Comparison of ENCODE assay signal across 41 mouse cellular contexts in the genomic region with DNA sequence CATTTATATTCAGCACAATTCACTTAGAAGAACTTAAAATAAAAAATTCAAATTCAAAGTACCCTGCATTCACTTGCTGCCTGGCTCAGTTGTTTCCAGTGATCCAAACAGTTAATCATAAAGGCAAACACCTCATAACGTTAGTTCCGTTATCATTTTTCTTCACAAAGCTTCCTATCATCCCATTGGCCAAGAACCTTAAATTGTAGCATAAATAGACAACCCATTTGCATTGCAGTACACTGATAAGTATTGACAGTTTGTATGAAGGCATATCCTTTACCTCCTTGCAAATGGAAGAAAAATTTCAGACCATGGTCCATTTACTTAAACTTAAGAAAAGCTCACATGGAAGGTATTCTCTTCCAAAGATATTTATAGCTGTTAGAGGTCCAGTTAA. TPM values are rescaled to one million over a fixed set of nuclear protein-coding genes. Genes with fewer than 3 reads are reported as not detected.
"Had no signal": no experiment of that assay in that cellular context is flagged by ENCODE, and none has a peak within 500 bp of the region (broad histone marks: within the 10 kb centered on the region; RNA-seq: fewer than 3 reads in every experiment).

No protein-coding gene starts in this region.

- H3K36me3 ChIP-seq: limb, embryonic 10.5 days; limb, embryonic 12.5 days; limb, embryonic 13.5 days; limb, embryonic 15.5 days; liver, embryonic 12.5 days; liver, embryonic 13.5 days; liver, embryonic 15.5 days; lung, embryonic 15.5 days had no signal

- ATAC-seq: liver, embryonic 12.5 days; liver, postnatal 0 days; lung, postnatal 0 days; midbrain, embryonic 13.5 days; midbrain, embryonic 15.5 days; midbrain, embryonic 16.5 days had no signal

- H3K27me3 ChIP-seq: limb, embryonic 12.5 days; limb, embryonic 13.5 days; limb, embryonic 15.5 days; liver, embryonic 12.5 days; liver, embryonic 13.5 days; liver, embryonic 15.5 days; lung, embryonic 15.5 days; megakaryocyte, embryonic 14.5 days; midbrain, embryonic 12.5 days; midbrain, embryonic 13.5 days; midbrain, embryonic 15.5 days; neural tube, embryonic 12.5 days had no signal

- H3K4me3 ChIP-seq: limb, embryonic 10.5 days; limb, embryonic 12.5 days; limb, embryonic 13.5 days; limb, embryonic 15.5 days; liver, embryonic 12.5 days; liver, embryonic 13.5 days; liver, embryonic 15.5 days; lung, embryonic 15.5 days; megakaryocyte, embryonic 14.5 days; midbrain, embryonic 10.5 days; midbrain, embryonic 12.5 days; midbrain, embryonic 13.5 days; midbrain, embryonic 15.5 days; myocyte; neural tube, embryonic 12.5 days had no signal

- H3K4me1 ChIP-seq: limb, embryonic 10.5 days; limb, embryonic 12.5 days; limb, embryonic 13.5 days; limb, embryonic 15.5 days; liver, embryonic 12.5 days; liver, embryonic 13.5 days; liver, embryonic 15.5 days; lung, embryonic 15.5 days; megakaryocyte, embryonic 14.5 days; midbrain, embryonic 10.5 days; midbrain, embryonic 12.5 days; midbrain, embryonic 13.5 days; midbrain, embryonic 15.5 days; neural tube, embryonic 12.5 days had no signal

- H3K27ac ChIP-seq: limb, embryonic 10.5 days; limb, embryonic 12.5 days; limb, embryonic 13.5 days; limb, embryonic 15.5 days; liver, embryonic 12.5 days; liver, embryonic 13.5 days; liver, embryonic 14.5 days; liver, embryonic 15.5 days; lung, embryonic 15.5 days; macrophage; midbrain, embryonic 10.5 days; midbrain, embryonic 12.5 days; midbrain, embryonic 13.5 days; midbrain, embryonic 15.5 days; neural tube, embryonic 12.5 days had no signal

- DNase-seq: left cerebral cortex, postnatal 4 days; liver; liver, embryonic 13.5 days; liver, postnatal 0 days; lung, adult 18-20 months; lung, adult 2 months; lung, embryonic 14.5 days; lung, postnatal 10 days; lung, postnatal 14 days; lung, postnatal 36 days; lung, postnatal 4 days; midbrain, embryonic 14.5 days had no signal

- H3K9ac ChIP-seq: limb, embryonic 12.5 days; limb, embryonic 13.5 days; limb, embryonic 15.5 days; liver, embryonic 12.5 days; liver, embryonic 13.5 days; liver, embryonic 14.5 days; liver, embryonic 15.5 days; liver, postnatal 0 days; lung, embryonic 14.5 days; lung, embryonic 15.5 days; midbrain, embryonic 12.5 days; midbrain, embryonic 13.5 days; midbrain, embryonic 15.5 days; neural tube, embryonic 12.5 days had no signal

- H3K9me3 ChIP-seq: limb, embryonic 10.5 days; limb, embryonic 12.5 days; limb, embryonic 13.5 days; limb, embryonic 15.5 days; liver, embryonic 12.5 days; liver, embryonic 13.5 days; liver, embryonic 15.5 days; lung, embryonic 15.5 days; megakaryocyte, embryonic 14.5 days; midbrain, embryonic 10.5 days; midbrain, embryonic 12.5 days; midbrain, embryonic 13.5 days; midbrain, embryonic 15.5 days; neural tube, embryonic 12.5 days had no signal

- H3K4me2 ChIP-seq: limb, embryonic 12.5 days; limb, embryonic 13.5 days; limb, embryonic 15.5 days; liver, embryonic 11.5 days; liver, embryonic 12.5 days; liver, embryonic 13.5 days; liver, embryonic 15.5 days; lung, embryonic 14.5 days; lung, embryonic 15.5 days; midbrain, embryonic 11.5 days; midbrain, embryonic 12.5 days; midbrain, embryonic 13.5 days; midbrain, embryonic 15.5 days; neural tube, embryonic 12.5 days had no signal

RNA-seq across cellular contexts. Expression of a gene that starts 18.0 kb away (rescaled TPM):
- total RNA-seq: liver, adult 2 months; megakaryocyte progenitor cell, adult 5-6 weeks; megakaryocyte, adult 5-6 weeks; megakaryocyte-erythroid progenitor cell, adult 5-6 weeks; monocyte, adult 5-6 weeks had no signal
- polyA plus RNA-seq: liver, adult 2 months; liver, postnatal 0 days; macrophage had no signal

RNA-seq across cellular contexts. Expression of a gene that starts 37.1 kb away (rescaled TPM):
- total RNA-seq: liver, adult 2 months; megakaryocyte progenitor cell, adult 5-6 weeks; megakaryocyte, adult 5-6 weeks; megakaryocyte-erythroid progenitor cell, adult 5-6 weeks; monocyte, adult 5-6 weeks had no signal
- polyA plus RNA-seq: limb, embryonic 10.5 days; limb, embryonic 11.5 days; limb, embryonic 12.5 days; limb, embryonic 13.5 days; limb, embryonic 14.5 days; liver, adult 2 months; liver, embryonic 11.5 days; liver, embryonic 12.5 days; liver, embryonic 13.5 days; liver, embryonic 14.5 days; liver, embryonic 15.5 days; liver, embryonic 16.5 days; liver, postnatal 0 days; lung, adult 2 months; lung, embryonic 14.5 days; lung, embryonic 16.5 days; lung, postnatal 0 days; macrophage had no signal

RNA-seq across cellular contexts. Expression of a gene that starts 49.7 kb away (rescaled TPM):
- total RNA-seq: megakaryocyte progenitor cell, adult 5-6 weeks; megakaryocyte, adult 5-6 weeks; megakaryocyte-erythroid progenitor cell, adult 5-6 weeks; monocyte, adult 5-6 weeks had no signal
- polyA plus RNA-seq: liver, adult 2 months; liver, postnatal 0 days; macrophage had no signal
